Mouse (Mus musculus) left cerebral cortex, adult 9 months (tissue): ENCODE measurements at regions not wholly inside any gene's neighbourhood (a gene's known extent, or its start where the extent isn't known, plus 50 kb on each side); places are given as distances from the start of the nearest gene placed in this dataset.
A peak's percentile ranks its signal among the peaks of the same experiment; 100 is the strongest.

Source experiments
- DNase-seq, 2 experiments: peaks; one replicate each; pipeline ENCODE4 v3.0.0; 2022; ENCODE audit warnings: low spot score in 2 of 2

- DNase-seq, result no peak
Measured at GRCm38 (mm10) chr11:112407681-112408080, 374.3 kb upstream of the Sox9 start.

GRCm38 (mm10) chr11:112412434-112412833 is 369.6 kb upstream of the Sox9 start:
- DNase-seq, result no peak

- no peak for DNase-seq
Measured at GRCm38 (mm10) chr11:112442639-112443038, 339.4 kb upstream of the Sox9 start.

GRCm38 (mm10) chr11:112443890-112444289 is 338.1 kb upstream of the Sox9 start:
- DNase-seq, result no peak

- DNase-seq, result no peak
Measured at GRCm38 (mm10) chr11:112449632-112450031, 332.4 kb upstream of the Sox9 start.

GRCm38 (mm10) chr11:112450227-112450626 is 331.8 kb upstream of the Sox9 start:
- DNase-seq, result no peak

- DNase-seq, result peak in 1 of 2 experiments; percentile 8
Measured at GRCm38 (mm10) chr11:112458075-112458474, 323.9 kb upstream of the Sox9 start.

- peak in 1 of 2 experiments; percentile 22 for DNase-seq
Measured at GRCm38 (mm10) chr11:112463121-112463520, 318.9 kb upstream of the Sox9 start.

GRCm38 (mm10) chr11:112464386-112464785 is 317.6 kb upstream of the Sox9 start:
- no peak for DNase-seq

- peak; percentile 73 to 81 for DNase-seq
Measured at GRCm38 (mm10) chr11:112470336-112470735, 311.7 kb upstream of the Sox9 start.

GRCm38 (mm10) chr11:112473237-112473636 is 308.8 kb upstream of the Sox9 start:
- no peak for DNase-seq

GRCm38 (mm10) chr11:112473681-112474080 is 308.3 kb upstream of the Sox9 start:
- DNase-seq, result no peak

- no peak for DNase-seq
Measured at GRCm38 (mm10) chr11:112480360-112480759, 301.7 kb upstream of the Sox9 start.

GRCm38 (mm10) chr11:112501781-112502180 is 280.2 kb upstream of the Sox9 start:
- DNase-seq, result peak; percentile 9 to 10

- DNase-seq, result no peak
Measured at GRCm38 (mm10) chr11:112519076-112519475, 262.9 kb upstream of the Sox9 start.

GRCm38 (mm10) chr11:112524983-112525382 is 257.0 kb upstream of the Sox9 start:
- no peak for DNase-seq

- no peak for DNase-seq
Measured at GRCm38 (mm10) chr11:112542573-112542972, 239.5 kb upstream of the Sox9 start.

GRCm38 (mm10) chr11:112543473-112543872 is 238.6 kb upstream of the Sox9 start:
- DNase-seq, result no peak

- no peak for DNase-seq
Measured at GRCm38 (mm10) chr11:112545231-112546010, 236.6 kb upstream of the Sox9 start.

- no peak for DNase-seq
Measured at GRCm38 (mm10) chr11:112546162-112546561, 235.9 kb upstream of the Sox9 start.

GRCm38 (mm10) chr11:112552838-112553237 is 229.2 kb upstream of the Sox9 start:
- DNase-seq, result no peak

GRCm38 (mm10) chr11:112563027-112563426 is 219.0 kb upstream of the Sox9 start:
- no peak for DNase-seq

- DNase-seq, result no peak
Measured at GRCm38 (mm10) chr11:112564706-112565215, 217.3 kb upstream of the Sox9 start.

GRCm38 (mm10) chr11:112566071-112566470 is 216.0 kb upstream of the Sox9 start:
- no peak for DNase-seq
